Mouse (Mus musculus): ENCODE results near the gene Larp7. TPM values are rescaled to one million over a fixed set of nuclear protein-coding genes. Genes with fewer than 3 reads are reported as not detected.

Larp7 gene
- 13.9 and 16.0 TPM in 2 replicates for polyA plus RNA-seq (2021; fragmentation: Nextera tagmentation)
- long read RNA-seq, experiment 1, partial matches to known transcripts = 24 of 26 reads
- long read RNA-seq, experiment 1, other reads (novel, unspliced or antisense) = 1 of 26 reads
- long read RNA-seq, experiment 2, transcript Larp7-201 (13 exons, 2,121 nt) = major isoform, 19 of 31 reads
- long read RNA-seq, experiment 2, partial matches to known transcripts = 5 of 31 reads
- long read RNA-seq, experiment 2, other reads (novel, unspliced or antisense) = 7 of 31 reads

DNA sequence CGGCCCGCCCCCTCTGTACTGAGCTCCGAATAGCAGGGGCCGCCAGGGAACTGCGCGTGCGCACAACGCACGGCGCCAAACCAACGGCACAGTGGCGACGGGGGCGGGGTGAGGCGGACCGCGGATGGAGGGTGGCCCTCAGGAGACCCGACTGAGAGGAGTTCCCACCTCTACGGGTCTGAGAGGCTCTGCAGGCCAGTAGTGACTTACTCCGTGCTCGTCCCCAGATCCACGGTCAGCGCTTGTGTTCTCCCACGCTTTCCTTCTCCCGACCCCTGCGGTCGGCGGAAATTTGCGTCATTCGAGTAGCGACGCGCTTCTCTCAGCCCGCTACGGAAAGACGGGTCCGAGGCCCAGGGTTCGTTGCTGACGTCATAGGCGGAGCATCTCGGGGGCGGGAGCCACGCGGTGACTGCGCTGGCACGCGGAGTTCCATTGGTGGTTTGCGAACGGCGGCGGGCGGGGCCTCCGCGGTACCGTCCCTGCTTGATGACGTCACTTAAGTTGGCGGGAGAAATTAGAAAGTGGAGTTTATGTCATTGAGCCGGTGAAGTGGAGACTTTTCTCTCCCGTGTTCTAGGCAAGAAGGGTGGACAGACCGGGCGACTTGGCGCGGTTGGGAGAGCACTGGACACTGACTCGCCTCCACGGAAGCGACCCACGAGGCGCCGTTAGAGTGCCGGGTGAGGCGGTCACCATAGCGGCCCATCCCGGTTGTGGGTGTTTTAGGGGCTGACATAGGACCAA, at the start of gene Larp7, which contains the start of gene Zgrf1:
TSS of gene Larp7 (minus strand) at position 377 of the 747 bp plus-strand sequence.
TSS of gene Zgrf1 (plus strand) at position 517 of the 747 bp plus-strand sequence.

GRCm38 (mm10) chr3:127498742-127499400, 54.3 kb downstream of the Larp7 start, which contains the start of gene Ank2:
Ank2 (minus strand) TSS chr3:127499350.

Small RNA genes lying within 50 kb of the gene (microRNA-seq; reads per million reads assigned to microRNA genes)
- gene Mir302a (not detected), gene Mir302b (not detected), gene Mir302c (not detected), gene Mir302d (not detected), gene Mir367 (not detected)

Other genes with a start within 250 kb of the Larp7 start
- 114 and 141 TPM in 2 replicates for gene Ank2, start 54.0 kb downstream of the Larp7 start, polyA plus RNA-seq (2021; fragmentation: Nextera tagmentation)
- 0.26 and 0.45 TPM in 2 replicates for gene Zgrf1, start 140 bp upstream of the Larp7 start, polyA plus RNA-seq (2021; fragmentation: Nextera tagmentation)
- gene Neurog2, start 79.8 kb upstream of the Larp7 start, polyA plus RNA-seq (2021; fragmentation: Nextera tagmentation) = 0.08 and 0.10 TPM in 2 replicates
- gene Alpk1, start 227.2 kb upstream of the Larp7 start, polyA plus RNA-seq (2021; fragmentation: Nextera tagmentation) = 0.31 and 0.55 TPM in 2 replicates
- 8.0 and 8.4 TPM in 2 replicates for gene Tifa, start 236.5 kb upstream of the Larp7 start, polyA plus RNA-seq (2021; fragmentation: Nextera tagmentation)

All from layer of hippocampus, adult 6 months (tissue).